Mouse (Mus musculus): ENCODE results near the gene Rrm2.
A peak's percentile ranks its signal among the peaks of the same experiment; 100 is the strongest.
"Not testable (repeated sequence)": the region's sequence is repeated elsewhere in the genome, so short reads cannot be mapped to it uniquely, and the experiment has no call there.

Gene Rrm2

GRCm38 (mm10) chr12:24705502-24706263 lies 2.4 kb upstream of the Rrm2 start:
- no peak for DNase-seq

GRCm38 (mm10) chr12:24706764-24707479 lies 1.1 kb upstream of the Rrm2 start:
- DNase-seq, result no peak

GRCm38 (mm10) chr12:24707480-24707802 lies 600 bp upstream of the Rrm2 start:
- no peak for DNase-seq

GRCm38 (mm10) chr12:24708824-24709218 lies 780 bp downstream of the Rrm2 start:
- no peak for DNase-seq

GRCm38 (mm10) chr12:24709409-24709808 lies 1.4 kb downstream of the Rrm2 start:
- no peak for DNase-seq

GRCm38 (mm10) chr12:24709831-24710508 lies 1.9 kb downstream of the Rrm2 start:
- DNase-seq, result peak; percentile 81

- DNase-seq, result no peak
Measured at GRCm38 (mm10) chr12:24710672-24711071, 2.6 kb downstream of the Rrm2 start.

GRCm38 (mm10) chr12:24712396-24712795 lies 4.4 kb downstream of the Rrm2 start:
- no peak for DNase-seq

- DNase-seq, result no peak
Measured at GRCm38 (mm10) chr12:24714579-24715255, 6.7 kb downstream of the Rrm2 start.

- no peak for DNase-seq
Measured at GRCm38 (mm10) chr12:24715268-24715896, 7.3 kb downstream of the Rrm2 start.

GRCm38 (mm10) chr12:24716721-24717301 lies 8.8 kb downstream of the Rrm2 start:
- peak; percentile 35 for DNase-seq

GRCm38 (mm10) chr12:24723434-24723833 lies 15.4 kb downstream of the Rrm2 start:
- no peak for DNase-seq

GRCm38 (mm10) chr12:24723859-24724258 lies 15.8 kb downstream of the Rrm2 start:
- no peak for DNase-seq

- no peak for DNase-seq
Measured at GRCm38 (mm10) chr12:24724369-24724768, 16.3 kb downstream of the Rrm2 start.

GRCm38 (mm10) chr12:24734828-24735394 lies 26.9 kb downstream of the Rrm2 start:
- DNase-seq, result peak; percentile 87

- DNase-seq, result no peak
Measured at GRCm38 (mm10) chr12:24736956-24737355, 28.9 kb downstream of the Rrm2 start.

- DNase-seq, result no peak
Measured at GRCm38 (mm10) chr12:24739963-24740362, 31.9 kb downstream of the Rrm2 start.

GRCm38 (mm10) chr12:24741535-24741934 lies 33.5 kb downstream of the Rrm2 start:
- DNase-seq, result not testable (repeated sequence)

- DNase-seq, result no peak
Measured at GRCm38 (mm10) chr12:24744309-24744708, 36.3 kb downstream of the Rrm2 start.

- no peak for DNase-seq
Measured at GRCm38 (mm10) chr12:24746579-24747296, 38.7 kb downstream of the Rrm2 start.

GRCm38 (mm10) chr12:24747297-24747696 lies 39.3 kb downstream of the Rrm2 start:
- DNase-seq, result no peak
